Mouse (Mus musculus): ENCODE measurements around the gene Nadk. TPM values are rescaled to one million over a fixed set of nuclear protein-coding genes. Genes with fewer than 3 reads are reported as not detected.
A peak's percentile ranks its signal among the peaks of the same experiment; 100 is the strongest.

Gene Nadk
- total and polyA plus RNA-seq, 3 experiments, result 162 to 204 (median 199) TPM

DNA sequence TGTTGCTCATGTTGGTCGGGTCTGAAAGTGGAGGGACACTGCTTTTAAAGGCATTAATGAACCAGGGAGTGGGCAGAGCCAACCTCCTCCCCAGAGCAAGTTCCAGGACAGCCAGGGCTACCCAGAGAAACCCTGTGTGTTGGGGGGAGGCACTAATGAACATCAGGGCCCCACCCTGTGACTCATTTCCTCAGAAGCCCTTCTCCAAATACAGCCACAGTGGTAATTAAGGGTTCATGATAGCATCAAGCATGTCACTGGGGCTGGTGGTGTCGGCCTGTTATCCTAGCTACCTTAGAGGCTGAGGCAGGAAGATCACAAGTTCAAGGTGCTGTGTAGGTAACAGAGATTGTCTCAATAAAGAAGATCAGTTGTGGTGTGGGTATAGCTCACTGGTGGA is 9.3 kb downstream of the Nadk start:
- H3K9ac ChIP-seq (ENCODE audit: insufficient read depth, low read depth), result no peak overlapping the region
- in situ Hi-C loops (cut with MboI; ENCODE audit: low pct_ligation_motif_present, low pct_unique_long_range_greater_than_20kb, low sequenced_read_pairs), result loop anchor here (10.0 kb wide), 1 partner anchor 207 kb away; the partner anchor contains the start of gene Prkcz
- TF ChIP-seq SMC3 (IDR thresholded peaks at IDR 0.05; ENCODE audit: low read depth, low read length) (no peak), ZNF384 (IDR thresholded peaks at IDR 0.05; ENCODE audit: low read depth, low read length) (no peak), USF1 (IDR thresholded peaks at IDR 0.05; ENCODE audit: low read depth, low read length) (no peak), MAX (IDR thresholded peaks at IDR 0.05; ENCODE audit: low read length) (no peak), NRF1 (IDR thresholded peaks at IDR 0.05; ENCODE audit: low read depth, low read length) (no peak), JUND (conservative IDR thresholded peaks at IDR 0.05; ENCODE audit: low read depth, low read length) (no peak), PAX5 (IDR thresholded peaks at IDR 0.05; ENCODE audit: low read length) (no peak), ETS1 (conservative IDR thresholded peaks at IDR 0.05; ENCODE audit: low read depth, low read length) (no peak), JUN (IDR thresholded peaks at IDR 0.05; ENCODE audit: insufficient read depth, low read depth, low read length) (no peak), HCFC1 (IDR thresholded peaks at IDR 0.05; ENCODE audit: low read depth, low read length) (no peak), NELFE (IDR thresholded peaks at IDR 0.05; ENCODE audit: low read depth, low read length) (no peak), TCF12 (IDR thresholded peaks at IDR 0.05; ENCODE audit: low read depth, low read length) (no peak), USF2 (conservative IDR thresholded peaks at IDR 0.05; ENCODE audit: low read depth, low read length) (no peak), MAFK (IDR thresholded peaks at IDR 0.05; ENCODE audit: insufficient replicate concordance, low read length) (no peak), RCOR1 (conservative IDR thresholded peaks at IDR 0.05; ENCODE audit: low read depth, low read length) (no peak)
- H3K9me3 ChIP-seq (replicated peaks; ENCODE audit: low read length), result no peaks in the 10 kb centered on the region
- H3K27me3 ChIP-seq (replicated peaks), result no peaks in the 10 kb centered on the region
- peaks cover 7 to 70% of the 10 kb centered on the region in 2 experiments for H3K4me1 ChIP-seq (ENCODE audit: control insufficient read depth in 1 of 2, insufficient read depth in 2 of 2)
- H3K27ac ChIP-seq (ENCODE audit: insufficient read depth, low read depth), result no peak overlapping the region
- dilution Hi-C loops (cut with MboI; ENCODE audit: extremely low pct_ligation_motif_present, extremely low pct_unique_long_range_greater_than_20kb, low sequenced_read_pairs), result no loop called here
- no peak overlapping the region for H3K4me3 ChIP-seq (replicated peaks in 1 of 3; ENCODE audit: low read depth in 2 of 3, low read length in 2 of 3, poor library complexity in 1 of 3)
- peaks cover 0 to 57% of the 10 kb centered on the region in 2 experiments for H3K36me3 ChIP-seq (replicated peaks in 1 of 2; ENCODE audit: control insufficient read depth in 1 of 2, insufficient read depth in 1 of 2, low read length in 1 of 2)
- DNase-seq (ENCODE audit: extremely low read depth), result peak; percentile 29
- H3K79me2 ChIP-seq (replicated peaks; ENCODE audit: control insufficient read depth, extremely low read depth, insufficient read depth, poor library complexity, severe bottlenecking), result peaks cover 85% of the 10 kb centered on the region
- H3K4me2 ChIP-seq (ENCODE audit: insufficient read depth, low read depth, poor library complexity, severe bottlenecking), result no peak overlapping the region

DNA sequence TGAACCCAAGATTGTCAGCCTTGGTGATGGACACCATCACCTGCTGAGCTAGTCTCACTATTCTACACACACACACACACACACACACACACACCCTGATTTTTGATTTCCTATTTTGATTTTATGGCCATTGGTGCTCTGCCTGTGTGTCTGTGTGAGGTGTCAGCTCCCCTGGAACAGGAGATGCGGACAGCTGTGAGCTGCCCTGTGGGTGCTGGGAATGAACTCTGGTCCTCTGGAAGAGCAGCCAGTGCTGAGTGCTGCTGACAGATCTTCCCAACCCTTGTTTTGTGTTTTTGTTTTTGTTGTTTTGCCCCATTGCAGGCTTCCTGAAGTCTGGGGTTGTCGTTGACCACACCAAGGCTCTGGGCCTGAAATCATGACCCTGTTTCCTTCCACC is 11.0 kb downstream of the Nadk start:
- DNase-seq (ENCODE audit: extremely low read depth), result no peak
- Histone ChIP-seq H3K27me3 (replicated peaks) (no peaks in the 10 kb centered on the region), H3K4me1 (ENCODE audit: control insufficient read depth in 1 of 2, insufficient read depth in 2 of 2) (peaks cover 6 to 53% of the 10 kb centered on the region in 2 experiments; a peak in 3 of 4 replicates), H3K4me2 (ENCODE audit: insufficient read depth, low read depth, poor library complexity, severe bottlenecking) (no peak overlapping the region), H3K9ac (ENCODE audit: insufficient read depth, low read depth) (no peak overlapping the region), H3K4me3 (replicated peaks in 1 of 3; ENCODE audit: low read depth in 2 of 3, low read length in 2 of 3, poor library complexity in 1 of 3) (no peak overlapping the region), H3K79me2 (replicated peaks; ENCODE audit: control insufficient read depth, extremely low read depth, insufficient read depth, poor library complexity, severe bottlenecking) (peaks cover 68% of the 10 kb centered on the region), H3K36me3 (replicated peaks in 1 of 2; ENCODE audit: control insufficient read depth in 1 of 2, insufficient read depth in 1 of 2, low read length in 1 of 2) (peaks cover 14 to 68% of the 10 kb centered on the region in 2 experiments), H3K27ac (ENCODE audit: insufficient read depth, low read depth) (no peak overlapping the region), H3K9me3 (replicated peaks; ENCODE audit: low read length) (no peaks in the 10 kb centered on the region)
- TF ChIP-seq USF2 (conservative IDR thresholded peaks at IDR 0.05; ENCODE audit: low read depth, low read length), result no peak
- no peak for TF ChIP-seq MAZ (IDR thresholded peaks at IDR 0.05; ENCODE audit: low read depth, low read length)
- TF ChIP-seq ZKSCAN1 (IDR thresholded peaks at IDR 0.05; ENCODE audit: borderline replicate concordance, low read depth, low read length), result no peak
- TF ChIP-seq MEF2A (IDR thresholded peaks at IDR 0.05; ENCODE audit: borderline replicate concordance, low read depth, low read length), result no peak
- TF ChIP-seq E2F4 (IDR thresholded peaks at IDR 0.05; ENCODE audit: insufficient replicate concordance, low read depth, low read length), result no peak
- no peak for TF ChIP-seq CTCF (conservative IDR thresholded peaks at IDR 0.05 in 1 of 2, IDR thresholded peaks at IDR 0.05 in 1 of 2; ENCODE audit: low read depth in 2 of 2, low read length in 2 of 2)
- TF ChIP-seq TBP (conservative IDR thresholded peaks at IDR 0.05; ENCODE audit: low read depth, low read length), result no peak
- dilution Hi-C loops (cut with MboI; ENCODE audit: extremely low pct_ligation_motif_present, extremely low pct_unique_long_range_greater_than_20kb, low sequenced_read_pairs), result no loop called here
- in situ Hi-C loops (cut with MboI; ENCODE audit: low pct_ligation_motif_present, low pct_unique_long_range_greater_than_20kb, low sequenced_read_pairs), result loop anchor here (10.0 kb wide), 1 partner anchor 208 kb away; the partner anchor contains the start of gene Prkcz
